Mouse (Mus musculus) embryonic fibroblast, embryonic 13.5 days (primary cell): ENCODE measurements around the gene Tk1. TPM values are rescaled to one million over a fixed set of nuclear protein-coding genes. Genes with fewer than 3 reads are reported as not detected.
A peak's percentile ranks its signal among the peaks of the same experiment; 100 is the strongest.

Experiments used
- H3K27ac ChIP-seq: 2 replicates; pipeline ENCODE4 v1.5.1; 2012; ENCODE audit warnings: low read length, control low read depth, inconsistent platforms; ENCODE audit not compliant: insufficient read depth
- H3K4me1 ChIP-seq: 2 replicates; pipeline ENCODE4 v1.6.1; 2011; ENCODE audit warnings: low read length; ENCODE audit not compliant: control insufficient read depth, insufficient read depth
- H3K4me3 ChIP-seq: 2 replicates; pipeline ENCODE4 v1.5.1; 2011; ENCODE audit warnings: mild to moderate bottlenecking, control low read depth, low read length; ENCODE audit not compliant: insufficient read depth
- CTCF ChIP-seq: IDR thresholded peaks from 2 replicates; pipeline ENCODE4 v1.5.1; 2011; ENCODE audit warnings: mild to moderate bottlenecking, control low read depth, low read length, moderate library complexity, borderline replicate concordance; ENCODE audit not compliant: insufficient read depth
- POLR2A ChIP-seq: IDR thresholded peaks from 2 replicates; pipeline ENCODE4 v1.6.1; 2011; ENCODE audit warnings: low read depth, mild to moderate bottlenecking, control low read depth, low read length, moderate library complexity
- polyA plus RNA-seq: library from polyadenylated mRNA; stranded (reverse); fragments of >200 nt; gene quantifications from 2 replicates; pipeline ENCODE4 v1.2.4, GENCODE M21; 2011; ENCODE audit warnings: low read depth; ENCODE audit not compliant: missing spikeins, insufficient read length

Gene Tk1
- polyA plus RNA-seq, 1 experiment, result 61.9 TPM

DNA sequence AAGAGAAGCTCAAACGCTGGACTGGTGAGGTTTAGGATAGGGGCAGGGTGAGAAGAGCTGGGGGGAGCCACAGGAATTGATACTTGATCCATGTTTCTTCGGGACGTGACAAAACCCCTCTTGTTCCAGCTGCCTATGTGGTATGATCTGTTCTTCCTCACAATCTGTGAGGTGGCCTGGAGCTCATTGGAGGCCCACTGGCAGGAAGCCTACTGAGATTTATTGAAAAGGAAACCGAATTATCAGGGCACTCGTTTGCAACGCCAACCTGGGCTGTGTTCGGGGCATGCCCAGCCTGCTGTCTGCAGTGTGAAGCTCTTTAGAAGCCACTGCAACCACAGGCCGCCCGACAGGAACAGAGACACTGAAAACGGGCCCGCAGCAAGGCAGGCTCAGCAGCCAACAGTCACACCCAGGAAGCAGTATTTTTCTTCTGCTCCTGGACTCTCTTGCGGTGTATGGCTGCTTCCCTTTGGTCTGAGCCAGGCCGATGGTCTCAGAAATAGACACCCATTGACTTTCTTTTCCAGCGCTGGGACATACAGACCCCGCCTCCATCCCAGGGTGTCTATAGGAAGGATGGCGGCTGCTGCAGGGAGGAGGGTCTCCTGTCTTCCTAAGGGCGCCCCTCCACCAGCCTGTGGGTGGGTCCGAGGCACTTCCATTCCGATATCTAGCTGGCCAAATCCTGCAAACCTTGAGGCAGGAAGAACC is 22.5 kb upstream of the Tk1 start:
- TF ChIP-seq CTCF (no peak), POLR2A (peak; percentile 47)
- peak overlapping the region; percentile 59 for H3K4me3 ChIP-seq
- peaks cover 4% of the 10 kb centered on the region; the same call in 1 of the 2 replicates for H3K4me1 ChIP-seq
- H3K27ac ChIP-seq, result peak overlapping the region; percentile 82

GRCm38 (mm10) chr11:117847593-117848215 is 21.8 kb upstream of the Tk1 start:
- Histone ChIP-seq H3K4me1 (peaks cover 8% of the 10 kb centered on the region; the same call in 1 of the 2 replicates), H3K27ac (peak overlapping the region; percentile 82), H3K4me3 (peak overlapping the region; percentile 59)
- no peak for TF ChIP-seq CTCF
- TF ChIP-seq POLR2A, result no peak; the same call in 1 of the 2 replicates

- no peak overlapping the region for H3K4me3 ChIP-seq
- TF ChIP-seq POLR2A (no peak), CTCF (no peak)
- peaks cover 8% of the 10 kb centered on the region; the same call in 1 of the 2 replicates for H3K4me1 ChIP-seq
- H3K27ac ChIP-seq, result no peak overlapping the region
These were observed 20.7 kb upstream of the Tk1 start for GRCm38 (mm10) chr11:117846640-117847039.

DNA sequence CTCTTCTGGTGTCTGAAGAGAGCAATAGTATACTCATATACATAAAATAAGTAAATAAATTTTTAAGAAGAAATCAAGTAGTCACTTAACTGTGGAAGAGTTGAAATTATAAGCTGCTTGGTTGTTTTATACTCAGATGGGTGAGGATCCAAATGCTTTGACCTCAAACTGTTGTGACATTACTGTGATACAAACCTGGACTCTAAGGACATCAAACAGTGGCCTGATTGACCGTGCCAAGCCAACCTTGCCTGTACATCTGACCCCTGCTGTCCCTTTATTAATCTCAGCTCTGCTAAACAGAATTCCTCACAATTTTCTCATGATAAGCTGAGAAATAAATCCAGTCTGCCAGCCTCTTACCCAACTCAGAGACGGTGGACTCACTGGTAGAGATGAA is 19.8 kb upstream of the Tk1 start:
- H3K4me3 ChIP-seq, result no peak overlapping the region
- H3K4me1 ChIP-seq, result peaks cover 8% of the 10 kb centered on the region; the same call in 1 of the 2 replicates
- TF ChIP-seq POLR2A (no peak), CTCF (no peak)
- H3K27ac ChIP-seq, result no peak overlapping the region

DNA sequence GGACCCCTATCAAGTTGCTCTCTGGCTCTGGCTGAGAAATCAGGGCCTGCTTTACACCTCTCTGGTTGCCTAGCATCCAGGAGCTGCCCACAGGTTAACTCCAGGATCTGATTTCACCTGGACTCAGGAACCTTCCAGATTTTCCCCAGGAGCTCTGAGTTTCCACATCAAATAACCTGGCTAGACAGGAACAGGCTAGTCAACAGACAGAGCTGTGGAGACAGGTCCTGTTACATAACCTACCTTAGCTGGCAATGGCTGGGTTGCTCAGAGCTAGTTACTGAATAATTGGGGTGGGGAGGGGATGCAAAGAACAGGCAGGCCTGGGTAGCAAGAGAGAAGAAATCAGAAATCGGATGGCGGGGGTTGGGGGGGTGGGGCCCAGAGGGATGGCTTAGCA is 19.1 kb upstream of the Tk1 start:
- H3K27ac ChIP-seq, result no peak overlapping the region
- TF ChIP-seq POLR2A (no peak), CTCF (no peak)
- peaks cover 4% of the 10 kb centered on the region; the same call in 1 of the 2 replicates for H3K4me1 ChIP-seq
- H3K4me3 ChIP-seq, result no peak overlapping the region

- Histone ChIP-seq H3K4me1 (peaks cover 4% of the 10 kb centered on the region; the same call in 1 of the 2 replicates), H3K4me3 (no peak overlapping the region), H3K27ac (peak overlapping the region; percentile 91)
- TF ChIP-seq CTCF (no peak), POLR2A (no peak)
These were observed 17.5 kb upstream of the Tk1 start for GRCm38 (mm10) chr11:117843434-117843833.

DNA sequence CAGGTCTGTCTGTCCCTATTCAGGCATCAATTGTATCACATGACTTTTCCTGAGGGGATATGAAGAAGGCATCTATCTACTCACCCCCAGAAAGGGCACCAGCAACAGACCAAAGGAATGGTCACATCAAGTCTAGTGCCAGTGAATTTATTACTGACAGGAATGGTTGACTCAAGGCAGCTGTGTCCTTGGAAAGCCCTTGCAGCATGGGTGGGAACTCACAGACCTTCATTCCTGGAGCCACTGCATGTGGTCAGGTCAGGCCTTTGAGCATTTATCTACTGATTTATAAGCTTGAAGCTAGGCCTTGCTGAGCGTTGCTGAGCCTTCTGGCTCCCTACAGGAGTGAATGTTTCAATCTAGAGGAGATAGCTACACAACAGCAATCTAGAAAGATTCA is 15.0 kb upstream of the Tk1 start:
- Histone ChIP-seq H3K4me3 (no peak overlapping the region), H3K27ac (no peak overlapping the region), H3K4me1 (peaks cover 4% of the 10 kb centered on the region; the same call in 1 of the 2 replicates)
- TF ChIP-seq CTCF (no peak), POLR2A (no peak)

- no peak for TF ChIP-seq POLR2A
- TF ChIP-seq CTCF, result no peak
- no peak overlapping the region for H3K27ac ChIP-seq
- H3K4me1 ChIP-seq, result peaks cover 4% of the 10 kb centered on the region; the same call in 1 of the 2 replicates
- H3K4me3 ChIP-seq, result no peak overlapping the region
These were observed 13.1 kb upstream of the Tk1 start for GRCm38 (mm10) chr11:117839021-117839420.

- H3K27ac ChIP-seq, result no peak overlapping the region
- no peak for TF ChIP-seq CTCF
- TF ChIP-seq POLR2A, result no peak
- peaks cover 4% of the 10 kb centered on the region; the same call in 1 of the 2 replicates for H3K4me1 ChIP-seq
- no peak overlapping the region for H3K4me3 ChIP-seq
These were observed 12.7 kb upstream of the Tk1 start for GRCm38 (mm10) chr11:117838572-117838971.

DNA sequence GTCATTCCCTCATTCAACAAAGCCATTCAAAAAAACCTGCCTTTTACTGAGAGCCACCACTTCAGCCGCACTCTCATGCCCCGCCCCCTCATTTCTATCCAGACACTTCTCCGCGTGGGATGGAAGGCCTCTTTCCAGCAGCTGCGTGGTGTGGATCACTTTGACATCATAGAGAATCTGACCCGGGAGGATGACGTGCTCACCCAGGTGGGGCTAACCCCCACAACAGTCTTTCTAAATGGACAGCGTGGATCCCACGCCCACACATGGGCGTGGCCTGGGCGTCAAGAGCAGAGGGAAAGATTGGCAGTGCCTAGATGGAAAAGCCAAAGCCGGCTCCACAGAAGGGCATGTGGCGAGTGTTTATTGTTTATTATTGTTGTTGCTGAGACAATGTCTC is 10.4 kb upstream of the Tk1 start:
- no peak overlapping the region for H3K4me3 ChIP-seq
- no peaks in the 10 kb centered on the region for H3K4me1 ChIP-seq
- TF ChIP-seq POLR2A (no peak), CTCF (no peak)
- H3K27ac ChIP-seq, result no peak overlapping the region
